Mouse (Mus musculus) heart, adult 18-20 months (tissue): ENCODE measurements at regions not wholly inside any gene's neighbourhood (a gene's known extent, or its start where the extent isn't known, plus 50 kb on each side); places are given as distances from the start of the nearest gene placed in this dataset.
A peak's percentile ranks its signal among the peaks of the same experiment; 100 is the strongest.

Experiments
- DNase-seq, 2 experiments: peaks; one replicate each; pipeline ENCODE4 v3.0.0; 2021 to 2022; ENCODE audit warnings: mixed read lengths in 1 of 2

DNA sequence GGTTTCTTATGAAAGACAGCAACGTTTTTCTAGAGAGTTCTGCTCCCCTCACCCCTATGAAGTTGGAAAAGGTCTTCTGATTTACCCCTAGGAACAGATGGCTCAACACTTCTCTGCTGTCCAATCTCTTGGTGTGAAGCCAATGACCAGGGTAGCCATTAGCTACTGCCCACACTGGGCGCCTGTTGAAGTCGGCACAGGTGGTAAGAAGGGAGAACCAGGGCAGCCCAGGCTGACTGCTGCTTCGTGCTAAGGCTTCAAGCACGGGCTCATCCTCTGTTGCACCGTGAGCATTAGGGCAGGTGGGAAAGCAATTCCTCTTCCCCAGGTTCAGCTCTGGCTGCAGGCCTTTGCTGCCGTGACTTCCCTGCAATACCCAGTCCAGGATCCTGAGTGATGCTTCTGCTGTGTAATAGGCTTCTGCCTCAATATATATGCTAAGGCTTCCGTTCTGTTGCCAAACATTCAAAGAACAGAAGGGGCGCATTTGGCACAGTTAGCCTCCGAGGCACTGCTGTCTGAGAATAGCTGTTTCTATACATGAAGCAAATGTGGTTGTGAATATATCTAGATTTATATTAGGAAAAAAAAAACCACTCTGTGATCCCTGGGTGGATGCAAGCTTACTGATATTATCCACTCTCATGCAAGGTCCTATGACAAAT lies 76.4 kb upstream of the Atp5g3 start:
- DNase-seq, result no peak

DNA sequence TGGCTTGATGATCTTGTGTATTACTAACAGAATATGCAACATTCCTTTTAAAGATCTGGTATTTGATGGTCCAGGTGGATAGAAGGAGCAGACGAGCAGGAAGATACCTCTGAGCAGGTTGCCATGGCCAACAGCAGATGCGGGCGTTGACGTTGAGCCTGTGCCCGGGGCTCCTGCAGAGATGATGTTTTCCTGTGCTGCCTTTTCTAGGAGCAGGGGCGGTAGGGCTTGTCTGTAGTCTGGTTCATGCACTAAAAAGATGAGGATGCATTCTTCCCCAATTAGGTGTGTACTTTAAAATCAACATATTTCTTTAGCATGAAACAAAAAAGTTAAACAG lies 74.8 kb upstream of the Atp5g3 start:
- no peak for DNase-seq

DNA sequence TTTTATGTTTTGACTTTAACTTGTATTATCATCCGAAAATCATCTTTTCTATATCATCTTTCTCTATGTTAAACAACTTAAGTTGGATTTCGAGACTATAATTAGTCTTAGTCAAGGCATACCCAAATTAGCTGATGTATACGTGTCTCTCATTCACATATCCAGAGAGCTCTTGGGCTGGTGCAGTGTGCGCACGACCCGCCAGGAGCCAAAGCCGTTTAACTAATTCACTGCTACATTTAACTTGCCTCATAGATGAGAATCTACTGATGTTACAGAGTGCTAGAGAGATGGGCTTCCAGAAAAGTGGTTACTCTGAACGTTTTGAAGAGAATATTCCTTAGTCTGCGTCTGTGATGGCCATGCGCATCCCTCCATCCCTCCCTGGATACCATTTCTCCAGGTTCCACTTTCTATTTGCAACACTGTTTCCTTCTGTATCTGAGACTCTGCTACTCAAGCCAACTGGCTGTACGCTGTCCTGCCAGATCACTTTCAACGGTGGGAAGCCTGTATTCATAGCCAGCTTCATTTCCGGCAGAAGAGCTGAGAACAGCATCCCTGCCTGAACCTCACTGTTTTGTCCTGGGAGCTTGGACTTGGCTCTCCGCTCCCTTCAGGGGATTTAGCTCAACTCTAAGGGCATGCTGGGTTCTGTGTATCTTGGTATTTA lies 74.2 kb upstream of the Atp5g3 start:
- DNase-seq, result no peak

DNA sequence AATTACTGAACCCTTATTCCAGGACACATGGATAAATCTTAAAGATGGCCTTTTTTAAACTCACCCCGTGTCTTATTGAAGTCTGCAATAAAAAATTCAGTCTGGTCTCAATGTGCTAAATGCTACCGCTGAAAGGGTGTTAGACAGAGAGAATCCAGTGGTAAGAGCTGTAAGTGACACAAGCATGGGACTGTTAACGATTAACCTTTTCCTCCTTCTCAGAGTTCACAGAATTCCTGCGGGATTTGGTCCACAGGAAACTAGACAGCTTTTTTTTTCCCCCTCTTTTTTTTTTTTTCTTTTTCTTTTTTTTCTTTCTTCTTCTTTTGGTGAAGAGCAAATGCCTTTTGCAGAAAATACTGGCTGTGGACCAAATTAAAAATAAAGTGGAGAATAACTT lies 72.0 kb upstream of the Atp5g3 start:
- DNase-seq, result no peak

DNA sequence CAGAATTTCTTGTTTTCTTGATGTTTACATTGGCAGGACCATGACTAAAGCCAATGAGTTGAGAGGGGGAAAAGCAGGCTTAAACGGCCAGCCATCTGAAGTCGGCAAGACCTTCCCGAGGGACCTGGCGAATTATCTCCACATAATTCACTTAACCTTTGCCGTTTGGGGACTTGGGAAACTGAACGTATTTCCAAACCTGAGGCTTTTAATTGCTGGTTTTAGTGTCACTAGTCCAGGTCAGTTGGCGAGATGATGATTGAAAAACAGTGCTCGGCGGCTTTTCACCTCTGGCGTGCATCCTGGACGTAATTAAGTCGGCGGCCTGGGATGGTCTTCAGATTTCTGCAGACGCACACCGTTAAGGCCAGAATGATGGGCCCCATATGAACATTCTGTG lies 66.9 kb upstream of the Atp5g3 start:
- no peak for DNase-seq

DNA sequence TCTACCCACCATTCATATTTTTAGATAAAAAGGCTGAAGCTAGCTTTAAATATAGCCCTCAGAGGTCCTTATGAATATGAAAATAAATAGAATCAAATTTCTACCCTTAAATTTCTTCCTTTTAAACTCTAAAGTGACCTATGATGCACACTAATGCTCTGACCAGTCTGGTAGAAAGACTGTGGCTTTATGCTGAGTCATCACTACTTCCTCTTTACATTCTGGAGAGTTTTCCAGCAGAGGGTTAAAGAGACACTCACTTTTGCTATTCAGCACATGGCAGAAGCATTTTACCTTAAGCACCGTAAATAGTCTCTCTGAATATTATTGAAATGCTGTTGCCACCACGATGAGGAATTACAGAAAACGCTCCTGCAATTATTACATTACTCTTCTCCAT lies 62.6 kb upstream of the Atp5g3 start:
- no peak for DNase-seq

DNA sequence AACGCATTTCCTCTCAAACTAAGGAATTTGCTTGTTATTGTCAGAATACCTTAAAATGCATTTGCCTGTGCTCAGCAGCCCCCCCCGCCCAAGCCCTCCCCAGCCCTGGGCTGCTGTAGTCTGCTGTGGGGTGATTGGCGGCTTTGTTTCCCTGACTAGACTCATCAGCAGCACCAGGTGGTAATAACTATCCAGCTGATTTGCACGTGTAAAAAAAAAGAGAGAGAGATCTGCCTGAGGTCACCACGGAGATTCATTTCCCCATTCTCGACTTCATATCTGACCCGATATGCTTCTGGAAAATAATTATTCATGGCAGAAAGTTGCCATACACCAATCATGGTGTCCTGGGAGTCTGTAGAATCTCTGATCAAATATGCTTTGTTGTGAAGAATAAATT lies 56.5 kb upstream of the Atp5g3 start:
- no peak for DNase-seq

DNA sequence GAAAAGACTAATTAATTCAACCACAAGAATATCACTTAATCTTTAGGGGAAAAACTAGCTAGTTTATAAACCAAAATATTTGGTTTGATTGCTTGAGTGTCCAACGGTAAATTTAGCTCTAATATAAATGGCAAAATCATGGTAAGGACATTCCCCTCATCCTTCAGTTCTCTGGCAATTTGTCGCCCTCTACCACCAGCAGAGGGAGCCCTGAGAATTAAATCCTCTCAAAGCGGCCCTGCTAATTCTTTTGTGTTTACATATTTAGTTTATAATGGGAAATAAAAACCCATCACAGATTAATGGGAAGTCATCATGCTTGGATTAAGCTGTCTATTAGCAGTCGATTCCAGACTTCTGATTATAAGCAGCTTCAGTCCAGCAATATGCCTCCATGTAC lies 54.5 kb upstream of the Atp5g3 start:
- peak in 1 of 2 experiments; percentile 67 for DNase-seq
